In the genomic region with DNA sequence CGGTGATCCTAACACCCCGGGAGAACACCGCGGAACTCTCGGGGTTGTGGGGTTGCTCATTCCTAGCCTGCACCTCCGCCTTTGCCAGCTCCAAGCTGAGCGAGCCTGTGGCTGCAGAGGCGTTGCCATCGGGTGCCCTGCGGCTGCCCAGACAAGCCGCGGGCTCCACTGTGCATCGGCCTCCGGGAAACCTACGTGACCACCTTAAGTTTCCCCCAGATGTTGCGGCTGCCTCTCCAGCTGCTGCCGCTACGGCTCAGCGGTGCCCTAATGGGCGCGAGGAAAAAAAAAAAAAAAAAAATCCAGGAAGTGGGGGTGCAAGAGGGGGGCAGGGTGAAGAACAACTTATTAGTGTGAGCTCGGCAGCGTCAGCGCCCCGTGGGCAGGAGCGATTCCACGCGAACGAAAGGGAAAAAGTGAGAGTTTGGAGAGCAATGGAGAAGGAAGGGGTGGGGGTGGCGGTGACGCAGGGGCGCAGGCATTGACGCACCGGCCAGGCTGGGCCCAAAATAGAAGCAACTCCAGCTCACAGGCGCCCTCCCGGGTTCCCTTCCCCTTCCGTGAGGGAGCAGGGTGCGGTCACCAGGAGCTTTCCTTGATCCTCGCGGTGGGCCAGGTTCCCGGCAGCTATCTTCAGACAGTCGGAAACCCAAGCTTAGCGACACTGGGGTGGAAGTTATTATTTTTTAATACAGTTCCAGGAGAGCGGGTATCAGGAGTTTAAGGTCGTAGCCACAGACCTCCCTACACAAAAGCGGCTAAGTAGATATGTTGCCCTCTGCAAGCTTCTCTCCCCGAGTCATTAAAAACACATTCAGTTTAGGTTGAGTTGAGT, we compare ENCODE assay signal across 8 mouse cellular contexts. TPM values are rescaled to one million over a fixed set of nuclear protein-coding genes. Genes with fewer than 3 reads are reported as not detected.
A peak's percentile ranks its signal among the peaks of the same experiment; 100 is the strongest.
DNase-seq lines count a peak whose midpoint lies in the region; ATAC-seq and TF ChIP-seq lines count a peak whose summit lies in the region.

No protein-coding gene starts in this region.

- peak; percentile 64 for DNase-seq in G1E (ENCODE audit: low spot score)
- DNase-seq in c-Kit-positive CD71-positive TER-119-positive erythroid progenitor cells, embryonic 14.5 days (ENCODE audit: low spot score), result peak; percentile 55
- peak; percentile 87 to 90 for DNase-seq in heart, postnatal 10 days
- peak; percentile 83 to 87 for DNase-seq in kidney, postnatal 36 days
- peak; percentile 82 for DNase-seq in lung, embryonic 14.5 days
- peak; percentile 47 to 50 for DNase-seq in thymus, postnatal 36 days

- peak overlapping the region; percentile 89 for H3K4me3 ChIP-seq in G1E (ENCODE audit: low read depth, low read length)
- H3K4me3 ChIP-seq in forebrain, embryonic 13.5 days, result peak overlapping the region; percentile 81
- H3K4me3 ChIP-seq in lung, embryonic 14.5 days (ENCODE audit: low read depth, low read length), result peak overlapping the region; percentile 73

- WGBS in forebrain, embryonic 13.5 days, result under 1% methylated on average over 47 of the region's 47 CpGs
- under 1% methylated on average over 47 of the region's 47 CpGs for WGBS in lung, embryonic 14.5 days

- H3K9me3 ChIP-seq in G1E (replicated peaks), result 0 out of 2 replicates have a peak, but pooled peaks cover 4% of the 10 kb centered on the region
- no peaks in the 10 kb centered on the region; the same call in 1 of the 2 replicates for H3K9me3 ChIP-seq in forebrain, embryonic 13.5 days (replicated peaks)
- H3K9me3 ChIP-seq in lung, embryonic 14.5 days (ENCODE audit: low read depth, low read length), result peaks cover 3% of the 10 kb centered on the region; the same call in 1 of the 2 replicates

- ATAC-seq in G1E (ENCODE audit: extremely low read depth, insufficient number of reproducible peaks, low FRiP score, poor library complexity, severe bottlenecking), result peak; percentile 48
- peak; percentile 24 for ATAC-seq in forebrain, embryonic 13.5 days
- peak; percentile 61 for ATAC-seq in lung, embryonic 14.5 days (ENCODE audit: insufficient read depth)
- 0 out of 2 replicates have a peak, but pooled peaks have one; percentile 8 for ATAC-seq in neutrophil, adult 5-6 weeks (ENCODE audit: extremely low read depth, insufficient number of reproducible peaks, low FRiP score, poor library complexity, severe bottlenecking)

- TF ChIP-seq CTCF in G1E (IDR thresholded peaks at IDR 0.05; ENCODE audit: low read depth, low read length), result no peak
- TF ChIP-seq CTCF in lung, embryonic 14.5 days (IDR thresholded peaks at IDR 0.05; ENCODE audit: low read depth), result peak; percentile 27

- peaks cover 15% of the 10 kb centered on the region for H3K36me3 ChIP-seq in G1E (replicated peaks)
- no peaks in the 10 kb centered on the region for H3K36me3 ChIP-seq in forebrain, embryonic 13.5 days (ENCODE audit: poor library complexity, severe bottlenecking)
- 0 out of 2 replicates have a peak, but pooled peaks cover 6% of the 10 kb centered on the region for H3K36me3 ChIP-seq in lung, embryonic 14.5 days (ENCODE audit: insufficient read depth)

- intact Hi-C loops in heart, postnatal 10 days (cut with DNase I), result loop anchor here (10.0 kb wide), 1 partner anchor 1002 kb away; no protein-coding TSS in a partner anchor

- H3K4me2 ChIP-seq in forebrain, embryonic 13.5 days, result peak overlapping the region; percentile 100
- H3K4me2 ChIP-seq in lung, embryonic 14.5 days, result peak overlapping the region; percentile 90

- peaks cover 44% of the 10 kb centered on the region for H3K4me1 ChIP-seq in G1E (ENCODE audit: insufficient read depth, low read depth, low read length)
- peaks cover 47% of the 10 kb centered on the region for H3K4me1 ChIP-seq in forebrain, embryonic 13.5 days
- 0 out of 2 replicates have a peak, but pooled peaks cover 3% of the 10 kb centered on the region for H3K4me1 ChIP-seq in lung, embryonic 14.5 days (ENCODE audit: insufficient read depth)

- peak overlapping the region; percentile 59 for H3K27ac ChIP-seq in forebrain, embryonic 13.5 days
- H3K27ac ChIP-seq in lung, embryonic 14.5 days (ENCODE audit: low read depth), result peak overlapping the region; percentile 83

- H3K9ac ChIP-seq in forebrain, embryonic 13.5 days, result peak overlapping the region; percentile 77
- peak overlapping the region; percentile 65 for H3K9ac ChIP-seq in lung, embryonic 14.5 days

- H3K27me3 ChIP-seq in G1E (ENCODE audit: insufficient read depth, low read length), result no peaks in the 10 kb centered on the region
- peaks cover 25% of the 10 kb centered on the region for H3K27me3 ChIP-seq in forebrain, embryonic 13.5 days
- H3K27me3 ChIP-seq in lung, embryonic 14.5 days (ENCODE audit: insufficient read depth, low read length), result peaks cover 25% of the 10 kb centered on the region

RNA-seq across cellular contexts. Expression of a gene that starts 7.2 kb away (rescaled TPM):
- 12.9 and 13.9 TPM in 2 replicates for total RNA-seq in G1E (2014; fragmentation: Nextera tagmentation)
- 2.9 and 3.2 TPM in 2 replicates for total RNA-seq in G1E (2017)
- polyA plus RNA-seq in G1E (2012), result 2.5 and 3.0 TPM in 2 replicates
- 14.2 and 20.7 TPM in 2 replicates for polyA plus RNA-seq in forebrain, embryonic 13.5 days (2015; fragmentation: Nextera tagmentation; extraction: Ambion mirVana)
- 1 to 10 TPM; 2.3 TPM for total RNA-seq in heart, postnatal 10 days (2021)
- 5.1 and 5.9 TPM in 2 replicates for polyA plus RNA-seq in lung, embryonic 14.5 days (2014; fragmentation: Nextera tagmentation; extraction: Ambion mirVana)
- total RNA-seq in neutrophil, adult 5-6 weeks (2017), result 0.37 TPM in 1 of 2 replicates, not detected in the other

Comparison
In these comparisons a context has a peak if more than half of its experiments do, and no peak if none do; other contexts are left out.
1. Peak in every context shown above with its lines: DNase-seq, ATAC-seq, H3K4me3 ChIP-seq and H3K27ac ChIP-seq.
2. ATAC-seq: peak in every context shown above with its lines; median percentile 61 in lung, embryonic 14.5 days; 48 in G1E; 24 in forebrain, embryonic 13.5 days; 8 in neutrophil, adult 5-6 weeks.